Mouse (Mus musculus): ENCODE results near the gene Agap3.

Agap3 gene

DNA sequence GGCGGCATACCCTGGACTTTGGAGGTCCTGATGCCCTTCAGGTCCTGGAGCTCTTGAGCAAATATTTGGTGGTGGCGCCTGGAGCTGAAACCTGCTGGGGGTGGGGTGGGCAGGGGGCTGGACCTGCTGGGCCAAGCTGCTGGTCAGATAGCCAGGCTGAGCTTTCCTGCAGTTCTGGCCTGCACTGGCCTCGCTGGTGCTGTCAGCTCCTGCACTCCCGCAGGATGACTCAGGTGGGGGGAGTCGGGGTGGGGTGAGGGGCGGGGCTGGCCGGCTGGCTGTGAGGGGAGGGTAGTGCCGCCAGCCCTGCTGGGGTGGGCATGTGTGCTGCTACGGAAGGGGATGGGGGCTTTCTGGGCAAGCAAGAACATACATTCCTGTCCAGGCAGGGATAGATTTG is 23.4 kb upstream of the Agap3 start:
- DNase-seq (ENCODE audit: low spot score in 2 of 2), result no peak

DNA sequence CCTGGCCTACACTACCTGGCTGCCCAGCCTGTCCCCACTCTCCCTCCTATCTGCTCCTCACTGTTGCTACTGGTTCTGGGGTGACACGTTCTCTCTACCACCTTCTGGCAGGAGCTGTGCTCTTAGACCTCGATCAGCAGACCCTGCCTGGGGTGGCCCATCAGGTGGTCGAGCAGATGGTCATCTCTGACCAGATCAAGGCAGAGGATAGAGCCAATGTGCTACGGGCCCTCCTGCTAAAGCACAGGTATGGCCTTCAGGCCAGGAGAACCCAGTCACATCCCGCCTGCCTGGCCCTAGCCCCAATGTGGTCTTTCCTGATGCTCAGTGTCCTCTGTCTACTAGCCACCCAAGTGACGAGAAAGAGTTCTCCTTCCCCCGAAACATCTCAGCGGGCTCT is 18.0 kb upstream of the Agap3 start:
- DNase-seq (ENCODE audit: low spot score in 2 of 2), result no peak

DNA sequence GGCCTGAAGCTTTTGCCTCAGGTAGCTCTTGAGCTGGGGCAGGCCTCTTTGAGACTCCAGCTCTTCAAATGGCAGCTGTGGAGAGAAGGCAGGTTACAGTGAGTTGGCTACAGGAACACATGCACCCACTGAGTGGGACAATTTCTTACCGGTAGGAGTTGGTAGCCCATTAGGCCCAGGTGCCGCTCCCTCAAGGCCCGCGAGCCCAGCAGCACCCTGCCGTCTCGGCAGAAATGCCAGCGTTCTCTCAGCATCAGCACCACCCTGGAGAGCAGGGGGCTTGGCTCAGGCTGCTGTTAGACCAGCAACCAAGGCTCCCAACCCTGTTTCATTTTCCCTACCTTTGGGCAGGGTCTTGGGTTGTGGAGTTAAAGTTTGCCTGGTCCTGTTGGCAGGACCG is 10.8 kb upstream of the Agap3 start:
- no peak for DNase-seq (ENCODE audit: low spot score in 2 of 2)

DNA sequence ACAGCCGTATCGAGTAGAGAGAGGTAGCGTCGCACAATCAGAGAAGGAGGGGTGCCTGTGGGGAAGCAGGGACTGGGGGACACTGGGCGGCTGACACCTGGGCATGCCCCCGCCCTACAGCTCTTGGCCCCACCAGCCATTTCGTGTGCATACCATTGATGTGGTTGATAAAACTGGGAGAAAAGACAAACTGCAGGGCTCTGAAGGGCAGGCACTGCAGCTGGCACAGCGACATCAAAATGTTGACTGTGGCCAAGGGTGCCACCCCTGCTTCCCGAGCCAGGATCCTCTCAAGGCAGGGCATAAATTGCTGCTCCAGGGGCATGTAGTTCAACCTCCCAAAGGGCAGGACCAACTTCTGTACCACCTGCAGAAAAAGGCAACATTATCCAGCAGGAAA is 9.9 kb upstream of the Agap3 start:
- no peak for DNase-seq (ENCODE audit: low spot score in 2 of 2)

DNA sequence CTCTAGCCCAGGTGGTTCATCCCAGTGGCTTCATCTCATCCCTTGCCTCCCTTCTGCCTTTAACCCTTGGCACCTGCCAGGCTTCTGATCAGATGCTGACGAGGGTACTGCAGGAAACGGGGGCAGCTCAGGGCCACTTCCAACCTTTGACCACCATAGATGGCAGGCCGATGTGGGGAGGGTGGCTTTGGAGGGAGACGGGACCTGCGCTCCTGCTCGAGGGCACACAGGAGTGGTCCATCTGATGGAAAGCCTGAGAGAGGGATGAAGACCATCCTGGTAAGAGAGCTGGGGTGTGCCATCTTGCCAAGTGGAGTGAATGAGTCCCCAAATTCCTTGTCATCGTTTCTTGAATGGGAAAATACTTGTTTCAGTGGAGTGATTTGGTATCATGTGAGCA is 8.8 kb upstream of the Agap3 start:
- DNase-seq (ENCODE audit: low spot score in 2 of 2), result no peak

DNA sequence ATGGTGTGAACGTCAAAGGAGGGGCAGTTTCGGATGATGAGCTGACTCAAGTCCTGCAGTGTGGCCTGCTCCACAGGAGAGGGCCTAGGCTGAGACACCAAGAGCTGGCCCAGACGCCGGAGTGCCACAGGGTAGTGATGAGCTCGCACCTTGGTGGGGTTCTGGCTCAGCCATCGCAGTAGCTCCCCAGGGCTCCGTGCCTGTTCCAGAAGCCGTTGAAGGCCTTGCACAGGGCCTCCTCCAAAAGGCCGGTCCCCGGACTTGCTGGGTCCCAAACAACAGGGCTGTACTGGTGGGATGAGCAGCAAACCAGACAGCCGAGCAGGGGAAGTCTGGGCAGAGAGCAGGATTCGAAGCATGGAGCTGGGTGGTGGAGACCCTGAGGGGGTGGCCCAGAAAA is 8.1 kb upstream of the Agap3 start:
- no peak for DNase-seq (ENCODE audit: low spot score in 2 of 2)

DNA sequence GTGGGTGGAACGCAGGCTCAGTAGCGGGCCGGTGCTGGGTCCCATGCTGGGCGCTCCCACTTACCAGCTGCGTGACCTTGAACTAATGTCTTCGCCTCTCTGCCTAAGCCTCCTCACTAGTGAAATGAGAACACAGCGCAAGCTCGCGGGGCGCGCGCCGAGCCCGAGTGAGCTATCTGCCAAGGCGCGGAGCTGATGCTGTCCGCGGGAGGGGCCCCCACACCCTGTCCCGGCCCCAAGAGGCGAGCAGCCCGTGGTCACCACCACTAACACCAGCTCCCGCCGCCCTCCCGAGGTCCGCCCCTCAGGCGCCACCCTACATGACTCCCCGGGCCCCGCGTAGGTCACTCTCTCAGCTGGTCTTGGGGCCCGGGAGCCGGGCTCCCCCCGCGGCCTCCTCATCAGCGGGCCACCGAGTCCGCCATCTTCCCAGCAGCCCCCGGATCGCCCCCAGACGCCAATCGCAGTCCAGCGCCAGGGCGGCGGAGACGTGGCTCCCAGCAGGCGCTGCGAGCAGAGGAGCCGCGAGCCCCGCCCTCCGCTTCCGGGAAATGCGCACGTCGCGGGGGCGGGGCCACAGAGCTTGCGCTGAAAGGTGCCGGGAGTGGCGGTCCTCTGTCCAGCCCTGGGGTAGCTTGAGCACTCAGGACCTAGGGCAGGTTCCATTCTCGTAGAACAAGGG is 7.1 kb upstream of the Agap3 start, which contains the start of gene Fastk:
Gene Fastk, minus strand, starts transcription at position 542 of the 682 bp plus-strand sequence.
- DNase-seq (ENCODE audit: low spot score in 2 of 2), result peak; percentile 87 to 88

DNA sequence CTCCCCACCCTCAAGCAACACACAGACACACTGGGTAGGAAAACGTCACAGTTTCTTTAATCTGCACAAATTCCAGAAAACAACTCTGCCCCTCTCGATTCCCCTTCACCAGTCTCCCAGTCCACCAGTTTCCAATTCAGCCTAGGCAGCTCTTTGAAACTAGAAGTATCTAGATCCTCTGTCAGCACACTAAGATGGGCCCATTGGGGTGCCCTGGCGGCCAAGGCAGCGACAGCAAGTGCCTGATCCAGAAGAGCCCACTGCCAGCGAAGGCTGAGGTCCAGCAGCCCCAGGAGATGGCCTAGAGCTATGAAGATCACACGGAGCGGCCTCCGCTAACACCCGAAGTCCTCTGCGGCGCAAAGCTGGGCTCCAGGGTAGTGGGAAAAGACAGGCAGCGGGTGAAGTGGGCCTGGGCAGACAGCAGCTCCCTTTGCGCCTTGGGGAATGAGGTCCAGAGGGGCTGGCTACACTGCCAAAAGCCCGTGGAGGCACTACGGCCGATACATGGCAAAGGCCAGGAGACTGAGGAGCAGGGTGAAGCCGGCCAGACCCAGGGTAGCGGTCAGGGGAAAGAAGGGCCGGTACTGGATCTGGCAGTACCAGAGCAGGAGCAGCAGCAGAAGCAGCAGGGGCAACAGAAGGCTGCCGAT is 6.4 kb upstream of the Agap3 start:
- DNase-seq (ENCODE audit: low spot score in 2 of 2), result no peak

DNA sequence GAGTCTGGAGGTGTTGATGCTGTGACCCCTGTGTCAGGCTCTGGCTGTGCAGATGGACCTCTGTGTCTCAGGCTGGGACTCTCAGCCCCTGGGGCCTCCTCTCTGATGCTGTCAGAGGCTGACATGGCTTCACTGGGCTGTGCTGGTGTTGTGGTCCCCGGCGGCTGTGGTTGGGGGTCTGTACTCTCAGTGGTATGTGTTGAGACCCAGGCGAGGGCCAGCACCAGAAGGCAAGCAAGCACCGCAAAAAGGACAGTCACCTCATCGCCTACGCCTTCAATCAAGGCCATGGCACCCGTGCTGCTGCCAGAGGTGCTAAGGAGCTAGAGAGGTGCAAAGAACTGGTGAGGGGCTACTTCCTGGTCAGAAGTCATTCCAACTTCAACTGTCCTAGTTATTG is 5.3 kb upstream of the Agap3 start:
- DNase-seq (ENCODE audit: low spot score in 2 of 2), result no peak

DNA sequence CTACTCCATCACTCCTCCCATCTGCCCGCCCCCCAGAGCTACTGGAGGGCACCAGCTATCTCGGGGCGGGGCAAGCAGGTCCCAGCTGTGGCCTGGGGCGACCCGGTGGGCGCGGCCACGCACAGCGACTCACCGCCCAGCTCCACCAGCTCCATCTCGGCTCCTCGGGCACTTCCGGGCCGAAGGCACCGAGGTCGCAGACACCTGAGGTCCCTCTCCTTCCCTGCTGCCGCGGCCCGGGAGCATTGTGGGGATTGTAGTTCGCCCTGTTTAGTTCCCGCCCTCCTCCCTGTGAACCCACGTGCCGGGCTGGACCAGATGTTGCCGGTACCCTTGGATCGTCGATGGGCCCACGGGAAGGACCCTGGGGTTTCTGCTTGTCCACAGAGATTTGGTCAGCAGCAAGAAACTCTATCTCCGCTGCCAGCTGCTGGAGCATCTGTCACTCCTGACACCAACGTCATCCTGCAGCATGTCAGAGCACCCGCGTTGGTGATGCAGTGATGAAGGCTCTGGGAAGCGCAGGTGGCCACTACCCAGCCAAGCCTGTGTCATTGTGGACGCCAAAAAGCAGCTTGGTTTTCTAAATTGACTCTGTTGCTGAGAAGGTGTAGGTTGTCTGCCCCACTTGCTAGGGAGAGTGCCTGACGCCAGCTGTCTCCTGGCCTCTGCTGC is 4.2 kb upstream of the Agap3 start, which contains the start of gene Tmub1:
Gene Tmub1, minus strand, starts transcription at position 231 of the 675 bp plus-strand sequence.
- DNase-seq (ENCODE audit: low spot score in 2 of 2), result peak; percentile 77 to 84

DNA sequence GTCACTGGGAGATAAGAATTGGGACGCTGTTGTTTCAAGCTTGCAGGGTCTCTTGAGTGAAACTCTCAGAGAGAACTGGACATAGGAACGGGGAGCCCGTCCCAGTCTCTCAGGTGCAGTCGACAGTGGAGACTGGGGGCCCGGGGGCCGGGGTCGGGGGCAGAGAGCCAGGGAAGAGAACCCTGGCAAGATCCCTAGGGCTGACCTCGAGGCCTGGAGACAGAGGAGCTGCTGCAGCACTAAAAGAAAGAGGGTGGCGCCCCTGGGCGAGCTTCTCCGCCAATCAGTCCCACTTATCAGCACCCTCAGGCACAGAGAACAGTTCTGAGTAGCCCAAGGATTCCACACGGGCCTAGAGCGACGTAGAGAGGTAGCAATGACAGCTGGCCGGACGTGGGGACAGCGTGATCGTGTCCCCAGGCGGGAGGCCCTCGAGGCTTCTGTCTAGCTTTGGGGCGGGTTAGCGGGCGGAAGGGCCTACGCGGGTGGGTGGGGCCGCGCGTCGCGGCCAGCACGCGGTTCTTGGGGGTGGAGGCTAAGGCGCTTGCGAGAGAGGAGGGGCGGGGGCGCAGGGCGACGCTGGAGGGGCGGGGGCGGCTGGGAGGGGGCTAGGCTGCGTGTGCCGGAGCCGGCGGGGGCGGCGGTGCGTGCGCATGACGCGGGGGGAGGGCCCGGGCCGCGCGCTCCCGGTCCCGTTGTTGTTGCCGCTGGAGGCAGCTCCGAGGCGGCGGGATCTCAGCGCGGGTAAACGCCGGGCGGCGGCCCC is 530 bp upstream of the Agap3 start:
- DNase-seq (ENCODE audit: low spot score in 2 of 2), result peak; percentile 68 to 72

DNA sequence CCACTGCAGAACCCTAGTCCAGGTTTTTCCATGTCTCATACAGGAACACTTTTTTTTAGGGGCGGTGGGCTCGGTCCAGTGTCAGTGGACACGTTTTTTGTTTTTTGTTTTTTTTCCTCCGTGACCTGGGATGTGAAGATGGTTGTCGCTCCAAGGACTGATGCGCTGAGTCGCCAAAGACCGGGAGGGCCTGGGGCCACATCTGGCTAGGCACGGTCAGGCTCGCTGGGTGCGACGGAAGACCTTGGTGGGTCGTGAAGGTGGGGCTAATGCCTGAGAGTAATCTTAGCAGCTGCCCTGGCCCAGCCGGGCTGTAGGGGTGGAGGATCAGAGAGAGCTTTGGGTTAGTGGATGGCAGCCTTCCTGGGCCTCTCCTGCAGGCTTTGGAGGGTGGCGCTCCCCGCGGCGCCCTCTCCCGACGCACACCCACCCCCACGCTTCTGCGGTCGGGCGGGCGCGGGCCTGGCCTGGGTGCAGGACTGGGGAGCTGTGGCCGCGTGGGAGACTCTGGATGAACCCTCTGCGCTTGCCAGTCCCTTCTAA is 785 bp downstream of the Agap3 start:
- peak in 1 of 2 experiments; percentile 11 for DNase-seq (ENCODE audit: low spot score in 2 of 2)

DNA sequence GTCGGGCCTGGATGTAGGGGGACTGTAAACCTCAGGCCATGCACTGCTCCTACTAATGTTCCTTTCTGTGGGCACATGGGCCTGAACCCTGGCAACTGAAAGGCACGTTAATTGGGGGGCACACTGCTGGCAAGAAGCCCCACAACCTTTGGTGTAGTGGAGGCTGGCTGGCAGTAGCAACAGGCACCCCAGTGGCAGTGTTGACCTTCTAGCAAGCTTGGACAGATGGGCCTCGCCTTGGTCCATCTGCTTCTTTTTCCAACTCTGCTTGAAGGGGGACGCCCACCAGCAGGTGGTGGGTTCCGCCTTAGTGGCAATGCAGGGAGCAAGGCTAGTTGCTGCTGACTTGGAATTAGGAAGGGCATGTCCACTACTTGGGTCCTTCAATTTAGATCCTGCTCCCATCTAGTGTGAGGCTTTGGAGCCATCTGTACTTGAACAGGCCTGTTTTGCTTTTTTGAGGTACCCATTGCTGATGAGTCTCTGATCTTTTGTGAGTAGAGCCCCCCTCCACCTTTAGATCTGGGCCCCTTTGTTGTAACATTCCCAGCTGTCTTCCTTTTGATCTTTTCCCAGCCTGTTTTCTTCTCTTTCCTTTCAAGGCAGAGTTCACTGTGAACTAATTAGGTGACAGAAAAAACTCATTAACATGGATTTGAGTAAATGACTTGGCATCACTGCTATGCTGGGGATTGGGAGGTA is 1.5 kb downstream of the Agap3 start:
- no peak for DNase-seq (ENCODE audit: low spot score in 2 of 2)

DNA sequence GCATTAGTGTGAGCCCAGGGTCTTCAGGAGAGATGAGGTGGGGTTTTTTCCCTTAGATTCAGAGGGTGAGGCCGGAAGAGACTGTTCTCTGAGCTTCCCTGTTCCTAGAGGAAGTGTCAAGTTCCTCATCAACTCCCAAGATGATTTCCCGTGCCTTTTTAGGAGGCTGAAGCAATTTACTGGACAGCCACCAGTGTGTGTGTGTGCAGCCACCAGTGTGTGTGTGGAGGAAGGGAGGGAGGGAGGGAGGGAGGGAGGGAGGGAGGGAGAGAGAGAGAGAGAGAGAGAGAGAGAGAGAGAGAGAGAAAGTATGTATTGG is 2.0 kb downstream of the Agap3 start:
- DNase-seq (ENCODE audit: low spot score in 2 of 2), result no peak

DNA sequence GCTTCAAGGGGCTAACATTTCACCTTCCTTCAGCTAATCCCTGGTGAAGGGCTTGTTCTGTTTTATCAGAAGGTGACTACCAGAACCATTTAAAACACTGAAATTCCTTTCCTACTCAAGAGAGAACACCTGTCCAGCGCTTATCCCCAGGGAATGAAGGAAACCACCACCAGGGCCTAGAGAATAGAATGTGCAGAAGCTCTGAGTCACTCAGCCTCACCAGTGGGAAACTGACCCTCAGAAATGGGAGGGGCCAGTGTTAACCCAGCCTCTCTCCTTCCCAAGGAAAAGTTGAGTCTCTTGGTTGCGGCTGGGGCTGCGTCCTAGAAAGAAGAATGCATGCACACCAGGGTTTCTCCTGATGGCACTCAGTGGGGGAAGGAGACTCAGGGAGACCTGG is 3.1 kb downstream of the Agap3 start:
- no peak for DNase-seq (ENCODE audit: low spot score in 2 of 2)

DNA sequence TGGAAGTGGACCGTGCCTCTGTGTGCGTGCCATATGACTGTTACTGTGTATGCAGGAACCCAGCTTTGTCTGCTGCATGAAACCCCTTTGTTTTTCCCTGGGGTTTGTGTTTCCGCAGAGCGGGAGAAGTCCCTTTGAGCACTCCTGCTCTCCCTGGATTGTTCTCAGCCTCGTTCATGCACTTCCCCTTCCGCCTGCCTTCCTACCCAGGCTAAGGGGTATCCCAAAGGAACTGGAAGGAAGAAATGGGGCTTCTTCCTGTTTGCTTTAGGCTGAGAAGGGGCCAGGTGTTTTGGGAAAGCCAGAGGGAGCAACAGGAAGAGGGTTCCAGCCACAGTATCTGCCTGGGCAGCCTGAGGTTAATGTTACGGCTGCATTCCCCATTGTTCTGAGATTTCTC is 3.6 kb downstream of the Agap3 start:
- DNase-seq (ENCODE audit: low spot score in 2 of 2), result no peak

DNA sequence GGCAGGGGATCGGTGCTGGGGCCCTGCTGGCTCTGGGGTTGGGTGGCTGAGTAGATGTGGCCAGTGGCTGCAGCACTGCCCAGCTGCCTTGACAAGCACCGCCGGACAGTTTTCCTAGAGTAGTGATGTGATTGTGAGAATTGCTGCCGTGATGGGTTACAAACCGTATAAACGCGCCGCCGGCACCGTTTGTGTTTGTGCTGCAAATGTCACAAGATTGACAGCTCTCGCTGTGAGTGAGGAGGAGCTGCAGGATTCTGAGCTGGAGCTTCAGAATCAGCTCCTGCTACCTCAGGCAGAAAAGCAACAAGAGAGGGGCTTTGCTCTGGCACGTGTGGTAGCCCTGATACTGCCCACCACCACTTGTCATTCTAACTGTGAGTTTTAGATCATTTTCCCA is 14.8 kb downstream of the Agap3 start:
- no peak for DNase-seq (ENCODE audit: low spot score in 2 of 2)

DNA sequence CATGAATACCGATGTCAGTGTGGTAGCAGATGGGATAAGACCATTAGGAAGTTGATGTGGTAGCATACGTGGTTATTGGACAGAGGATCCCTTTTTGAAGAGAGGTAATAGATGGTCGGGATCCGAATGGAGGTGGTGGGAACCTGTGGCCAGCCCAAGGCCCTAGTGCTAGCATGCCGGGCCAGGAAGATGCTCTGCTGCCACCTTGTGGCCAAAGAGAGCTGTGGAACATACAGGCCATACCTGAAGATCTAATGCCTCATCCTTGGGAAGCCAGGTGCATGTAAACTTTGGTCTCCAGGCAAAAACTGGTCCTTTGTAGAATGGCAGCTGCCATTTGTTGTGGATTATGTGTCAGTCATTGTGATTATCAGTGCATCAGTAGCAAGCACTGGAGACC is 18.6 kb downstream of the Agap3 start:
- DNase-seq (ENCODE audit: low spot score in 2 of 2), result peak; percentile 52 to 73

DNA sequence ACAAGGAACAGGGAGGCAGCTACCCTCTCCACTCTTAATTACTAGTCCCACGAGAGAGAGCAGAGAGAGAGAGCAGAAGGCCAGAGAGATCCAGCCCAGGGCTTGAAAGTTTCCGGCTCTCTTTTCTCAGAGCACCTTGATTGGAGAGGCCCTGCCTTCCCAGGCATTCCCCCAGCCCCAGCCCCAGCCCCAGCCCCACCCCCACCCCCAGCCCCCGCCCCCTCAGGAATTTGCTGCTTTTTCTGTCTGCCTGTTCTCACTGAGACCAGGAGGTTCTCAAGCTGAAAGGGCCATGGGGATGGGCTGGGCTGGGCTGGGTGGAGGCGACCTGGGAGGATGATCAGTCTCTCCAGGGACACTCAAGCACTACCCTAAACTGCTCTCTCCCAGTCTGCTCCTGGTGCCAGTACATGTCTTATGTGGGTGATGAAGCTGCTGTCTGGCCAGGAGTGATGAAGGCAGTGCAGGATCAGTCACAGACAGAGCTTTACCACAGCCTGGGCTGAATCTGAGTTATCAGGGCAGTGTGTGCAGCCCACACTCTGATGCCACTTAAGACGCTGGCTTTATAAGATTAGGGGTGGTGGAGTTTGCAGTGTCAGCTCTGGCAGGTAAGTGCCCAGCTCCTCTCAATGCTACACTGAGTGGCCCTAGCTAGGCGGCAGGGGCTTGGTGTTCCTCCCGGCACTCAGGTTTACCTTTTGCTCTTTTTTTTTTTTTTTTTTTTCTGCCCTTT is 21.1 kb downstream of the Agap3 start:
- no peak for DNase-seq (ENCODE audit: low spot score in 2 of 2)

DNA sequence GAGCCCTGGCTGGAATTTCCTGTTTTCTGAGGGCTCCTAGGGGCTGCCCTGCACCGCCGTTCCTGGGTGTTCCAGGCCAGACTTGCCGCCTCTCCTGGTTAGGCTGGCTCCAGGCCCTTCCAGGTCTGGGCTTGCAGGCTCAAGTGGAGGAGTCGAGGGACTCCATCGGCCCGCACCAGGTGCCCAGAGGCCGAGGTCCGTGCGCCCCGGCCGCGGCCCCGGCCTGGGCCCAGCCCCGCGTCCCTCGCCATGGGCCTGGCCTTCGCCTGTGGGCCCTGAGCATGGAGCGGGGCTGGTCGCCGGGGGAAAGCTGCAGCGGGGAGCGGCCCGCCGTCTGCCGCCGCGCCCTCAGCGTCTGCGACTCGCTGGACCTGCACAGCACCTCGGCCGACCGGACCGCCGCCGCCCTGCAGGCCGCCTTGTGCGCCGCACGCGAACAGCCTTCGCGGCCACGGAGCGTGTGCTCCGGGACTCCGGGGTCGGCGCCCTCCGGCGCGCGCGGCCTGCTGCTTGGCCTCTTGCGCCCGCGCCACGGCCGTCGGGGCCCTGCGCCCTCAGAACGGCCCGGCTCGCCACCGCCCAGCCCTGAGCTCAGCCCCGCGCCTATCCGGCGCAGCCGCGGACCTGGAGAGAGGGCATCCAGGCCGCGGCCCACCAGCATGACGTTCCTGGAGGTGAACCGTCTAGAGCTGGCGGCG is 22.2 kb downstream of the Agap3 start:
- no peak for DNase-seq (ENCODE audit: low spot score in 2 of 2)

Data from natural killer cell, adult 2 months (primary cell).